Mouse (Mus musculus): ENCODE results near the gene Ccdc124. TPM values are rescaled to one million over a fixed set of nuclear protein-coding genes. Genes with fewer than 3 reads are reported as not detected.
A peak's percentile ranks its signal among the peaks of the same experiment; 100 is the strongest.

Ccdc124 gene
- polyA plus RNA-seq, 1 experiment from 2014 or later: 169 TPM

DNA sequence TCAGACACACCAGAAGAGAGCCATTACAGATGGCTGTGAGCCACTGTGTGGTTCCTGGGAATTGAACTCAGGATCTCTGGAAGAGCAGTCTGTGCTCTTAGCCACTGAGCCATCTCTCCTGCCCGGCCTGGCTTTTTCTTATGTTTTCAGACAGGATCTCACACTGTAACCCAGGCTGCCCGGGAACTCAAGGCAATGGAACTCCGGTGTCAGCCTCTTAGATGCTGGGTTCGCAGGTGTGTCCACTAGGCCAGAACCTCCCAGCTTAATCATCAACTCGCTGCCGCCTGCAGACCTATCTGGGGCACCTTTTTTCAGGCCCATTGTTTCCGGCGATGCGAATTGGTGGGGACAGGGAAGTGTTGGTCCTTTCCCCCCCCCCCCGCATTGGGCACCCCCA lies 33.1 kb downstream of the Ccdc124 start:
- no peak overlapping the region for H3K27ac ChIP-seq
- H3K4me3 ChIP-seq: 0 out of 2 replicates have a peak overlapping the region, but pooled peaks have one; percentile 68
- H3K36me3 ChIP-seq (ENCODE audit: poor library complexity, severe bottlenecking): peaks cover 12% of the 10 kb centered on the region
- H3K27me3 ChIP-seq: 0 out of 2 replicates have a peak, but pooled peaks cover 4% of the 10 kb centered on the region
- H3K4me1 ChIP-seq: peaks cover 27% of the 10 kb centered on the region
- no peak for ATAC-seq
- H3K4me2 ChIP-seq: no peak overlapping the region
- 55% methylated on average over 10 of the region's 10 CpGs for WGBS
- H3K9ac ChIP-seq: no peak overlapping the region
- no peaks in the 10 kb centered on the region for H3K9me3 ChIP-seq (replicated peaks)

DNA sequence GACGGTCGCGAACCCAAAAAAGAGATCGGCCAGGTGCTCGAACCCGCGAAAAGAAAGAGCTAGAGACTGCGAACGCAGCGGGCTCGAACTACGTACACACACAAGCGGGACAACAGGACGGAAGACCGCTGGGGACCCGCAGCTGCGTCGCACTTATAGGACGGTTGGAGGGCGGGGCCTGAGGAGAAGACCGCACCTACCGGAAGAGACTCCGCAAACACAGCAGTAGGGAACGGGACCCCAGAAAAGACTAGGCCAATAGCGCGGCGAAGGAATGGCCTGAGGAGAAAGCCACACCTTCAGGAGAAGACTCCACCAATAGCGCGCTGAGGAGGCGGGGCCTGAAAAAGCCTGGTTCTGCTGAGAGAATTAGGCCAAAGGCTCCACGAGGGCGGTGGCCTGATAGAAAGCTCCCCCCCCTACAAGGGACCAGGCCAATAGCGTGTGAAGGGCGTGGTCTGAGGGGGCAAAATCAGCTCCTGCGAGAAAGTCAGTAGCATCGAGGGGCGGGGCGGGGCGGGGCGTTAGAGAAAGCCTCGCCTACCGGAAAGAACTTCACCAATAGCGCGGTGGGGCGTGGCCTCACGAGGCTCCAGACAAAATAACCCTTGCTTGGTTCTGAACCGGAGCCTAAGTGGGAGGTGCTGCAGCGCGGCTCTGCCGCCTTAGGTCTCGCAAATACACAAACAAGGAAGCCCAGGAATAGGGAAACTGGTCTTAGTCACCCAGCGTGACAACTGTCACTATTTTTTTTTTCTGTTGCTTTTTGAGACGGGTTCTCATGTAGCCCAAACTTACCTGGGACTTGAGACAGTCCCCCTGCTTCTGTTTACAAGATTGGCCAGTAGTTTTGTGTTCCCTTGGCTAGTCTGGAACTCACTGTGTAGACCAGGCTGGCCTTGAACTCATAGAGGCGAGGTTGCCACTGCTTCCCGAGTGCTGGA lies 34.1 kb downstream of the Ccdc124 start, which contains the start of gene Arrdc2:
Arrdc2 (minus strand) TSS at position 313 of the 944 bp plus-strand sequence.
- Histone ChIP-seq H3K9me3 (replicated peaks) (no peaks in the 10 kb centered on the region), H3K4me3 (peak within 1 kb of the TSS; percentile 68), H3K4me2 (peak within 1 kb of the TSS; percentile 80), H3K27ac (peak within 1 kb of the TSS; percentile 78), H3K9ac (peak within 1 kb of the TSS; percentile 77), H3K36me3 (ENCODE audit: poor library complexity, severe bottlenecking) (peaks cover 21% of the 10 kb centered on the region), H3K4me1 (peaks cover 25% of the 10 kb centered on the region), H3K27me3 (0 out of 2 replicates have a peak, but pooled peaks cover 4% of the 10 kb centered on the region)
- peak; percentile 97 for ATAC-seq
- 2% methylated on average over 54 of the region's 55 CpGs for WGBS

DNA sequence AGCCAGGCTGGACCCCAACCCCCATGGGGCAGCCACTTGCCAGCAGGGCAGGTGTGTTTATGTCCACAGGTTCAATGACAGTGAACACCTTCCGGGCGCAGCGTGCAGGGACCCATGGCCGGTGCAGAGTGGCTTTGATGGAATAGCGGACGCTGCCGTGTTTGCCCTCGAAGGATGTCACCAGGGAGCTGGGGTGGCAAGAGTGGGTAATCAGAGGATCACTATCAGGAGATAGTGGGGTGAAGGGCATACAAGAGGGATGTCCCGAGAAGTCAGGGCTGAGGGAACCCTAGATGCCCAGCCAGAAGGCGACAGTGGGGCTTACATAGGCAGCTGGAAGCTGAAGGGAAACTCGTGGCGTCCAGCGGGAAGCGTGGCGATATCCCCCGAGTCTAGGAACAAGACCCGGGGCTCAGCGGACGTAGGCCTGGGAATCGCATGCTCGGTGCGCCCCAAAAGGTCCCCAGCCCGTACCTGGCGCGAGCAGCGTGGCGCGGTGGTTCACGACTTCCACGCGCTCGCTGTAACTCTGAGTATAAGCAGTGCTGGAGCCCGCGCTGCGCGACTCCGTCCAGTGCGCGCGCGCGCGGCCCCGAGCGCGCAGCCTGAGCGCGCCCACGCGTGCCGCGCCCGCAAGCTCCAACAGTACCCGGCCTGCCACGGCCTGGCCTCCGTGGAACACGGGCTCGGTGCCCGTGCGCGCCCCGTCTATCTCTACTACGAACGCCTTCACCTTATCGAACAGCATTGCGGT lies 34.9 kb downstream of the Ccdc124 start:
- Histone ChIP-seq H3K9me3 (replicated peaks) (no peaks in the 10 kb centered on the region), H3K27me3 (0 out of 2 replicates have a peak, but pooled peaks cover 4% of the 10 kb centered on the region), H3K4me1 (peaks cover 19% of the 10 kb centered on the region)

DNA sequence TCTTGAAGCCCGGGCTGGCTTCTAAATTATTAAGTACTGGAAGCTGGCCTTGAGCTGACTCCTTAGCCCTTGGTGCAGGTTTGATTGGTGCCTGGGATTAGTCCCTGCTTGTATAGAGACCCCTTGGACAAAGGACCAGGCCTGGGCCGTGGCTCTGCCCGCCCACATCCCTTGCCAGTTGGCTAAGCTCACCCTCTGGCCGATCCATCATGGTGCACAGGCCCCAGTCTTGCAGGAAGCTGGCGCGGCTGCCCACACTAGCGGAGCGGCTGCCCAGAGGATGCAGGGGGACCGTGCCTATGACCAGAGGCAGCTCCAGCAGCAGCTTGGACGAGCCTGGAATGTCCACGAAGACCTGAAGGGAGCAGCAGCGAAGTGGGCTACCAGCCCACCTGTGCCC lies 37.1 kb downstream of the Ccdc124 start:
- peaks cover 31% of the 10 kb centered on the region for H3K4me1 ChIP-seq
- WGBS: 89% methylated on average over 12 of the region's 12 CpGs
- H3K4me3 ChIP-seq: no peak overlapping the region
- H3K4me2 ChIP-seq: no peak overlapping the region
- H3K9ac ChIP-seq: no peak overlapping the region
- H3K36me3 ChIP-seq (ENCODE audit: poor library complexity, severe bottlenecking): peaks cover 21% of the 10 kb centered on the region
- H3K27me3 ChIP-seq: no peaks in the 10 kb centered on the region
- ATAC-seq: no peak
- no peak overlapping the region for H3K27ac ChIP-seq
- no peaks in the 10 kb centered on the region for H3K9me3 ChIP-seq (replicated peaks)

More for the DNA sequence above, 34.9 kb downstream of the Ccdc124 start:
- WGBS: 2% methylated on average over 64 of the region's 66 CpGs
- Histone ChIP-seq H3K9ac (peak overlapping the region; percentile 77), H3K36me3 (ENCODE audit: poor library complexity, severe bottlenecking) (peaks cover 21% of the 10 kb centered on the region), H3K4me2 (peak overlapping the region; percentile 80), H3K27ac (peak overlapping the region; percentile 78), H3K4me3 (peak overlapping the region; percentile 68)
- ATAC-seq: peak; percentile 42

DNA sequence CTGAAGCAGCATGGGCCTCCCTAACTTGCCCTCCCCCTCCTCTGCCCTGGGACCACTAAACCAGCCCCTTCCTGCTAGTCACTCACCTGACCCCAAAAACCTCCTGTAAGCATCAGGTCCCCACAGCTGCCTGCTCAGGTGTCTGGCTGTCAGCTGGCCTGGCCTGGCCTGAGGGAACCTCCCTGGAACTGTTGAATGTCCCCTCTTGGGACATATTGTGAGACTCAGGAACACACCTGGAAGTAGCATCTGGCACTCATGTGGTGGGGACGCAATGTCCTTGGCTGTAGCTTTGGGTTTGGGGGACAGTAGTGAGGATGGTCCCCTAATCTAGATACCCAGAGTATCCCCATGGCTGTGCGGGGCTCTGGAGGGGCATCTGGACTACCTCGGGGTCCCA lies 39.7 kb downstream of the Ccdc124 start:
- 93% methylated on average over 3 of the region's 3 CpGs for WGBS
- no peaks in the 10 kb centered on the region for H3K27me3 ChIP-seq
- ATAC-seq: no peak
- H3K9ac ChIP-seq: no peak overlapping the region
- H3K36me3 ChIP-seq (ENCODE audit: poor library complexity, severe bottlenecking): peaks cover 21% of the 10 kb centered on the region
- no peak overlapping the region for H3K4me2 ChIP-seq
- H3K4me1 ChIP-seq: peaks cover 20% of the 10 kb centered on the region
- no peaks in the 10 kb centered on the region for H3K9me3 ChIP-seq (replicated peaks)
- no peak overlapping the region for H3K4me3 ChIP-seq
- H3K27ac ChIP-seq: no peak overlapping the region

DNA sequence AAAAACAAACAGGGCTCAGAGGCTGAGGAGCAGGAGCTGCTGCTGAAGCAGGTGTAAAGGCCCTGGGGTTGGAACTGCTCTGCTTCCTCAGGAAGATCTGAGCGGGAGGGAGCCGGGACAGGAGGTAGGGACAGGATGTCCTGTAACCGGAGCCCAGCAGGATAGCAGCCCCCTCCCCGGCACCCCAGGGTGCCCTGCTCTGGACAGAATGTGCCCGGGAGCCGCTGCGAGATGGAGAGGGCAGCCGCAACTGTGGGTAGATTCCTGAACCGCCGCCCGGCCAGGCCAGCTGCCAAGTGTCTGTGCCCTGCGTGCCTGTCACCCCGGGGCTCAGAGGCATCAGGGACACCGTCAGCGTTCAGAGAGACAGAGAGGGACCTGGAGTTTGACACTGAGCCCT lies 40.2 kb downstream of the Ccdc124 start:
- H3K4me1 ChIP-seq: peaks cover 14% of the 10 kb centered on the region
- no peaks in the 10 kb centered on the region for H3K27me3 ChIP-seq
- H3K4me2 ChIP-seq: no peak overlapping the region
- peaks cover 21% of the 10 kb centered on the region for H3K36me3 ChIP-seq (ENCODE audit: poor library complexity, severe bottlenecking)
- peak overlapping the region; percentile 13; the same call in 1 of the 2 replicates for H3K9ac ChIP-seq
- H3K9me3 ChIP-seq (replicated peaks): no peaks in the 10 kb centered on the region
- 0 out of 2 replicates have a peak, but pooled peaks have one; percentile 12 for ATAC-seq
- no peak overlapping the region for H3K27ac ChIP-seq
- 58% methylated on average over 15 of the region's 15 CpGs for WGBS
- H3K4me3 ChIP-seq: no peak overlapping the region

DNA sequence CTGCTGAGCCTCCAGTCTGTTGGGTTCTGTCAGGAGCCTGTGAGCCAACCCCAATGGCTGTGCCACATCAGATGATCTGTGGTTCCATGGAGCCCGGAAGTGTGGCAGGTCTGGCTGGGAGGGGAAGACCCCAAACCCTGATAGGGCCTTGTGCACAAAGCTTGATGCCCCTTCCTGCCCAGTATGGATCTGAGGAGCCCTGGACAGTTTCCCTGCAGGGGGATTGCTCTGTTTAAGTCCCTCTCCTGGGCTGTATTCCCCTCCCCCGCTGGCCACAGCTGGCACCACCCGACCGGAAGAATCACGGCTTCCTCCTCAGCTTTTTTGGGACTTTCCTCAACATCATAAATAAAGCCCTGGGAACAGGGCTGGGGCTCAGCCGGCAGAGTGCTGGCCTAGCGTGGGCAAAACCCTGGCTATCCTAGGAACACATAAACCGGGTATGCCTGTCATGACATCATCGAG lies 40.7 kb downstream of the Ccdc124 start:
- H3K36me3 ChIP-seq (ENCODE audit: poor library complexity, severe bottlenecking): peaks cover 21% of the 10 kb centered on the region
- ATAC-seq: no peak
- H3K27me3 ChIP-seq: no peaks in the 10 kb centered on the region
- WGBS: 62% methylated on average over 9 of the region's 9 CpGs
- no peak overlapping the region; the same call in 1 of the 2 replicates for H3K27ac ChIP-seq
- H3K4me3 ChIP-seq: no peak overlapping the region
- H3K9ac ChIP-seq: peak overlapping the region; percentile 13; the same call in 1 of the 2 replicates
- no peak overlapping the region for H3K4me2 ChIP-seq
- peaks cover 12% of the 10 kb centered on the region for H3K4me1 ChIP-seq
- H3K9me3 ChIP-seq (replicated peaks): no peaks in the 10 kb centered on the region

DNA sequence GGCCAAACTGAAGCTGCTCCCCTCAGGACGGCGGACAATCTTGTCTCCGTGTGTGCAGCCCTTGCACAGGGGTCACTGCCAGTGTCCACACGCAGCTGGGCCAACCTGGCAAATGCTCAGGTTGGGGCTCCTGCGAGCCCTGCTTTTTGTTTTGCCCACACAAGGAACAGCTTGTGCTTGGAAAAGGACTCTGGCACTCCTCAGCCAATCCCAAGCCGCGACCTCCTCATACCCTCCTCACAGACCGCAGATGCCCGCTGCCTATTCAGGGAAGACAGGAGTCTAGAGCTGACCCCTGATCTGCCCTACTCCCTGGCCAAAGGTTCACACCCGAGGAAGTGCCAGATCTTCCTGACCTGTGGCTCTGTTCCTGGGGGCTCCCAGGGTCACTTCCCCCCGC lies 41.4 kb downstream of the Ccdc124 start:
- Histone ChIP-seq H3K4me2 (no peak overlapping the region), H3K36me3 (ENCODE audit: poor library complexity, severe bottlenecking) (peaks cover 21% of the 10 kb centered on the region), H3K27me3 (no peaks in the 10 kb centered on the region), H3K27ac (no peak overlapping the region), H3K4me1 (peaks cover 12% of the 10 kb centered on the region), H3K4me3 (no peak overlapping the region), H3K9ac (no peak overlapping the region), H3K9me3 (replicated peaks) (no peaks in the 10 kb centered on the region)
- ATAC-seq: no peak
- 68% methylated on average over 11 of the region's 11 CpGs for WGBS

DNA sequence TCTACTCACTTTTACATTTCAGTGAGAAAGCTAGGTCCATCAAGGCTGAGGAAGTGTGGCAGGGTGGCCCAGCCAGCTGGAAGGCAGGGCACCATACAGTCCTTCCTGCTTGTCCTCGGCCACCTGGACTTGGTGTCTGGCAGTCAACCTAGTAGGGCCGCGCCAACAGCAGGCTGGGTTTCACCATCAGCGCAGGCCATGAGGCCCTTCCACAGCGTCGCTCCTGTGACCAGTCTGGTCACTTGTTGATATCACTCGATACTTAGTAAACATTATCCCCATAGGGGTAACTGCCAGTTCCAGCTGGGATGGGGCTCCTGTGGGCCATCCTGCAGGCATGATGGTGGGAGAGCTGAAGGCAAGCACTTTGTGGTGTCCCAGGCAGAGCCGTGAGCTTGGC lies 42.2 kb downstream of the Ccdc124 start:
- no peak for ATAC-seq
- Histone ChIP-seq H3K27me3 (no peaks in the 10 kb centered on the region), H3K9me3 (replicated peaks) (peaks cover 5% of the 10 kb centered on the region; the same call in 1 of the 2 replicates), H3K4me2 (no peak overlapping the region), H3K9ac (no peak overlapping the region), H3K4me3 (no peak overlapping the region), H3K27ac (no peak overlapping the region), H3K36me3 (ENCODE audit: poor library complexity, severe bottlenecking) (peaks cover 17% of the 10 kb centered on the region), H3K4me1 (peaks cover 12% of the 10 kb centered on the region)
- WGBS: 75% methylated on average over 8 of the region's 8 CpGs

DNA sequence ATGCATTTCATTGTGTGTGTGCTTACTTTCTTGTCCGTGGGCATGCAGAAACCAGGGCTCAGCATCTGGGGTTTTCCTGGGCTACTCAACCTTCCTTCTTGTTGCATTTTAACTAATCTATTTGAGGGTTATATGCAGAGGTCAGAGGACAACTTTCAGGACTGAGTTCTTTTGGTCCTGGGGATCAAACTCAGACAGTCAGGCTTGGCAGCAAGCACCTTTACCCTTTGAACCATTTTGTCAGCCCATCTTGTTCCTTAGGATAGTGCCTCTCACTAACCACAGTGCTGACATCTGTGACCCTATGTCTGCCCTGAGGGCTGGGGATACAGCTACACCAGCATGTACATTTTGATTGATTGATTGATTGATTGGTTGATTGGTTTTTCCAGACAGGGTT lies 45.9 kb downstream of the Ccdc124 start:
- Histone ChIP-seq H3K27me3 (no peaks in the 10 kb centered on the region), H3K27ac (no peak overlapping the region), H3K36me3 (ENCODE audit: poor library complexity, severe bottlenecking) (no peaks in the 10 kb centered on the region), H3K9me3 (replicated peaks) (peaks cover 5% of the 10 kb centered on the region; the same call in 1 of the 2 replicates), H3K4me3 (no peak overlapping the region), H3K4me2 (no peak overlapping the region), H3K9ac (no peak overlapping the region), H3K4me1 (peaks cover 5% of the 10 kb centered on the region)
- ATAC-seq: no peak
- WGBS: 87% methylated on average over 1 of the region's 1 CpGs

DNA sequence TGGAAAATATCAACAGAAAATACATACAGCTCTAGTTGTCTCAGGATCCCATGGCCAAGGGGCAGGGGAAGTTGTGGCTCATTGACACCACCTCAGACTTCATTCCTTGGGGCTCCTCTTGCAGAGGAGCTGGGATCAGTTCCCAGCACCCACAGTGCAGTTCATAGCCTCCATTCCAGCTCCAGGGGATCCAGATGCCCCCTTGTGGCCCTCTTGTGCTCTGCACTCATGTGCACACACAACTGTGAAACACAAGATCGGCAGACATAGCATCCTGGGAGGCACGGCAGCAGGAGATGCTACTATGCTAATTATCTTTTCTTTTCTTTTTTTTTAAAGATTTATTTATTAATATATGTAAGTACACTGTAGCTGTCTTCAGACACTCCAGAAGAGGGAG lies 46.7 kb downstream of the Ccdc124 start:
- Histone ChIP-seq H3K36me3 (ENCODE audit: poor library complexity, severe bottlenecking) (no peaks in the 10 kb centered on the region), H3K4me1 (no peaks in the 10 kb centered on the region), H3K9me3 (replicated peaks) (peaks cover 5% of the 10 kb centered on the region; the same call in 1 of the 2 replicates), H3K27me3 (no peaks in the 10 kb centered on the region), H3K4me2 (no peak overlapping the region), H3K4me3 (no peak overlapping the region), H3K9ac (no peak overlapping the region), H3K27ac (no peak overlapping the region)
- ATAC-seq: no peak
- WGBS: 96% methylated on average over 2 of the region's 2 CpGs
